Mouse (Mus musculus) limb, embryonic 13.5 days (tissue): ENCODE data around the gene Zfp446. TPM values are rescaled to one million over a fixed set of nuclear protein-coding genes. Genes with fewer than 3 reads are reported as not detected.

Experiments
- ATAC-seq: fragments of 200-750 bp; cut with Nextera tagmentation; 2 replicates; pipeline ENCODE4 v1.8.0; 2017; ENCODE audit warnings: low read depth, moderate number of reproducible peaks, moderate TSS enrichment; ENCODE audit not compliant: low FRiP score
- H3K27ac ChIP-seq: fragments of 300-500 bp; sonication (generic); 2 replicates; pipeline ENCODE4 v1.5.1; 2015; ENCODE audit warnings: inconsistent platforms, mild to moderate bottlenecking, moderate library complexity
- H3K27me3 ChIP-seq: fragments of 300-500 bp; sonication (generic); 2 replicates; pipeline ENCODE4 v1.6.1; 2015; ENCODE audit warnings: mild to moderate bottlenecking, inconsistent platforms
- H3K36me3 ChIP-seq: fragments of 300-500 bp; sonication (generic); 2 replicates; pipeline ENCODE4 v1.6.1; 2015; ENCODE audit warnings: inconsistent platforms, mild to moderate bottlenecking, moderate library complexity
- H3K4me1 ChIP-seq: fragments of 300-500 bp; sonication (generic); 2 replicates; pipeline ENCODE4 v1.6.1; 2015; ENCODE audit warnings: inconsistent platforms
- H3K4me2 ChIP-seq: fragments of 300-500 bp; sonication (generic); replicated peaks from 2 replicates; pipeline ENCODE4 v1.6.1; 2015; ENCODE audit warnings: inconsistent platforms, mild to moderate bottlenecking, moderate library complexity
- H3K4me3 ChIP-seq: fragments of 300-500 bp; sonication (generic); 2 replicates; pipeline ENCODE4 v1.5.1; 2015; ENCODE audit warnings: moderate library complexity, mild to moderate bottlenecking, inconsistent platforms
- H3K9ac ChIP-seq: fragments of 300-500 bp; sonication (generic); 2 replicates; pipeline ENCODE4 v1.6.1; 2015; ENCODE audit warnings: mild to moderate bottlenecking, inconsistent platforms
- H3K9me3 ChIP-seq: fragments of 300-500 bp; sonication (generic); 2 replicates; pipeline ENCODE4 v1.6.1; 2016; ENCODE audit warnings: inconsistent platforms
- WGBS: fragments of 180-500 bp; shearing (Covaris S2); methylation state at CpG from one replicate; pipeline ENCODE4 v1.1.7; 2015; 5-methylcytosine and 5-hydroxymethylcytosine counted together
- polyA plus RNA-seq: library from polyadenylated mRNA; unstranded; fragments of >200 nt; fragmentation: Nextera tagmentation; extraction: Ambion mirVana; gene quantifications from 2 replicates; pipeline ENCODE4 v1.2.1, GENCODE M21; 2015

Gene Zfp446
- polyA plus RNA-seq, 1 experiment from 2014 or later: 10.8 TPM

GRCm38 (mm10) chr7:13010005-13010908, 32.6 kb downstream of the Zfp446 start, which contains the start of gene Zbtb45:
TSS of gene Zbtb45 (minus strand) at chr7:13010034.
- H3K27ac ChIP-seq: peak within 1 kb of the TSS; percentile 97
- H3K36me3 ChIP-seq: peaks cover 26% of the 10 kb centered on the region
- peak within 1 kb of the TSS; percentile 91 for H3K9ac ChIP-seq
- peak within 1 kb of the TSS; percentile 67 for H3K4me3 ChIP-seq
- peak within 1 kb of the TSS; percentile 84 for H3K4me2 ChIP-seq
- peaks cover 10% of the 10 kb centered on the region for H3K27me3 ChIP-seq
- peaks cover 35% of the 10 kb centered on the region for H3K4me1 ChIP-seq
- no peaks in the 10 kb centered on the region for H3K9me3 ChIP-seq
- no peak for ATAC-seq
- WGBS: 16% methylated on average over 26 of the region's 26 CpGs

- H3K9ac ChIP-seq: no peak overlapping the region
- no peak overlapping the region for H3K27ac ChIP-seq
- no peaks in the 10 kb centered on the region for H3K9me3 ChIP-seq
- whole genome bisulfite sequencing: 63% methylated on average over 4 of the region's 4 CpGs
- no peaks in the 10 kb centered on the region for H3K36me3 ChIP-seq
- no peak overlapping the region for H3K4me2 ChIP-seq
- ATAC-seq: no peak
- H3K4me1 ChIP-seq: peaks cover 10% of the 10 kb centered on the region
- no peaks in the 10 kb centered on the region for H3K27me3 ChIP-seq
- no peak overlapping the region for H3K4me3 ChIP-seq
Measured at GRCm38 (mm10) chr7:13013671-13014070, 36.0 kb downstream of the Zfp446 start.

DNA sequence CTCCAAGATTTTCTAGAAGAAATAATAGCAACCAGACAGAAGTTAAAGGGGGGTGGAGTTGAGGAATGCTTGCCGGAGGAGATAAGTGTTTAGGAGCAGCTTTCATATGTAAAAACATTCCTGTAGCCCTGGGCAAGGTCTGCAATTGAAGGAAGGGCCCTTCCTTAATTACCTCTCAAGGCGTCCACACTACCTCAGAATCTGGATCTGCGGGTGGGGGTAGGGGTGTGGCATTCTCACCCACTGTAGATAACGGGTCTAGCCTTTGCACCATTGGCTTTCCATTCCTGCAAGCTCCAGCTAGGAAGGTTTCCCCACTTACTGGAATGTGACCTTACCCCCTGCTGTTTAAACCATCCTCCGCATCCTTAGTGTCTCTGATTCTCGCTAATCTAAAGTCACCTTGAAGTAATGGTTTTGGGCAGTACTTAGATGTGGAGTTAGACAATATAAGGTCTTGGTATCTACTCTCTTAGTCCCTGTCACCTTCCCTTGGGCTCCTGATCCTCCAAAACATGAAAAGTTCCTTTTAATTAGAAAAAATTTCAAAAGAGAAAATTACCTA, 36.7 kb downstream of the Zfp446 start:
- ATAC-seq: no peak
- 35% methylated on average over 6 of the region's 6 CpGs for WGBS
- no peak overlapping the region for H3K4me3 ChIP-seq
- H3K9ac ChIP-seq: no peak overlapping the region
- no peaks in the 10 kb centered on the region for H3K9me3 ChIP-seq
- H3K4me1 ChIP-seq: peaks cover 6% of the 10 kb centered on the region
- H3K27me3 ChIP-seq: no peaks in the 10 kb centered on the region
- no peak overlapping the region for H3K27ac ChIP-seq
- no peak overlapping the region for H3K4me2 ChIP-seq
- H3K36me3 ChIP-seq: no peaks in the 10 kb centered on the region

- Histone ChIP-seq H3K36me3 (no peaks in the 10 kb centered on the region), H3K27ac (no peak overlapping the region), H3K4me3 (no peak overlapping the region), H3K27me3 (no peaks in the 10 kb centered on the region), H3K9me3 (no peaks in the 10 kb centered on the region), H3K9ac (no peak overlapping the region), H3K4me1 (peaks cover 5% of the 10 kb centered on the region), H3K4me2 (no peak overlapping the region)
- 71% methylated on average over 1 of the region's 1 CpGs for WGBS
- ATAC-seq: no peak
Measured at GRCm38 (mm10) chr7:13015217-13015616, 37.6 kb downstream of the Zfp446 start.

- ATAC-seq: peak; percentile 71
- Histone ChIP-seq H3K36me3 (peaks cover 27% of the 10 kb centered on the region), H3K27ac (peak overlapping the region; percentile 99), H3K4me1 (peaks cover 22% of the 10 kb centered on the region), H3K4me3 (peak overlapping the region; percentile 84), H3K27me3 (no peaks in the 10 kb centered on the region), H3K4me2 (peak overlapping the region; percentile 100), H3K9ac (peak overlapping the region; percentile 74), H3K9me3 (no peaks in the 10 kb centered on the region)
- WGBS: 3% methylated on average over 30 of the region's 31 CpGs
Measured at GRCm38 (mm10) chr7:13022773-13023535, 45.3 kb downstream of the Zfp446 start.

DNA sequence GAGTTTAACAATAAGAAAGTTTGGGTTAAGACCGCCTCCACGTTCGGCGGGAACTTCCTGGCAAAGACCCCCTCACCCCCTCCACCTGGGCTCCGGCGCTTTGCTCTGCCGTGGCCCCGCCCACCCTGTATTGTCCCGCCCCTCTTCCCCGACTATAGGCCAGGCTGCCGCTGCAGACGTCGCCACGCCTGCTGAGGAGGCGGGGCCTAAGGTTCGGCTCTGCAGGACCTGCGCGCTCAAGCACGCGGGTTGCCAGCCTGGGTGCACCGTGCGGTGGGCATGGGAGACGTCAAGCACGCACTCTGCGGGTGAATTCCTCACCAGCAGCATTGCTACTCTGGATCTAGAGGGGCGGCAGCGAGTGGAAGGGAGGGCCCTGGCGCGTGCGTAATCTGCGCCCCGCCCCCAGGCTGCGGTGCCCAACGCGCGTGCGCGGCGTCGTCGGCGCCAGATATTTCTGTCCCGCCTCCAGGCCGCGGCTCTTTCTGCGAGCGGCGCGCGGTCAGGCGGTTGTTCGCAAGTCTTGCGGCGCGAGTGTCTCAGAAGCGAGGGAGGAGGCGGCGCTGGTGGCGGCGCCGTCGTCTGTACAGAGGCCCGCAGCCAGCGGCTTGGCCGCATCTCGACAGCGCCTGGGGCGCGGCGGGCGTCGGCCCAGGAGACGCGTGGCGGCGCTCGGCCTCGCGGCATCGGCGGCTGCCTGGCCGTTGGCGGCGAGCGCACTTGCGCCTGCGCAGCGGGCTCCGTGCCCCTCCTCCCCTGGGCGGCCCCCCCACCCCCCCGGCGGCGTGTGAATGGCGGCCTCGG, 46.5 kb downstream of the Zfp446 start:
- H3K27me3 ChIP-seq: no peaks in the 10 kb centered on the region
- no peaks in the 10 kb centered on the region for H3K9me3 ChIP-seq
- H3K27ac ChIP-seq: peak overlapping the region; percentile 99
- under 1% methylated on average over 67 of the region's 95 CpGs for WGBS
- peak overlapping the region; percentile 84 for H3K4me3 ChIP-seq
- peaks cover 22% of the 10 kb centered on the region for H3K4me1 ChIP-seq
- peaks cover 38% of the 10 kb centered on the region for H3K36me3 ChIP-seq
- peak overlapping the region; percentile 98 for H3K9ac ChIP-seq
- peak overlapping the region; percentile 100 for H3K4me2 ChIP-seq
- peak; percentile 88 for ATAC-seq

GRCm38 (mm10) chr7:13024805-13025204, 47.2 kb downstream of the Zfp446 start:
- H3K27ac ChIP-seq: peak overlapping the region; percentile 99
- peak overlapping the region; percentile 100 for H3K4me2 ChIP-seq
- H3K27me3 ChIP-seq: no peaks in the 10 kb centered on the region
- WGBS: under 1% methylated on average over 37 of the region's 44 CpGs
- no peaks in the 10 kb centered on the region for H3K9me3 ChIP-seq
- peaks cover 45% of the 10 kb centered on the region for H3K36me3 ChIP-seq
- H3K9ac ChIP-seq: peak overlapping the region; percentile 98
- ATAC-seq: peak; percentile 58
- peak overlapping the region; percentile 84 for H3K4me3 ChIP-seq
- H3K4me1 ChIP-seq: peaks cover 22% of the 10 kb centered on the region

GRCm38 (mm10) chr7:13025511-13026112, 48.0 kb downstream of the Zfp446 start:
- Histone ChIP-seq H3K27ac (peak overlapping the region; percentile 99; the same call in 1 of the 2 replicates), H3K9ac (peak overlapping the region; percentile 98), H3K4me1 (peaks cover 22% of the 10 kb centered on the region), H3K36me3 (peaks cover 53% of the 10 kb centered on the region), H3K4me2 (peak overlapping the region; percentile 100), H3K9me3 (no peaks in the 10 kb centered on the region), H3K27me3 (no peaks in the 10 kb centered on the region), H3K4me3 (peak overlapping the region; percentile 84)
- no peak for ATAC-seq
- 34% methylated on average over 4 of the region's 4 CpGs for WGBS

GRCm38 (mm10) chr7:13028986-13029385, 51.3 kb downstream of the Zfp446 start:
- no peaks in the 10 kb centered on the region for H3K27me3 ChIP-seq
- H3K27ac ChIP-seq: no peak overlapping the region; the same call in 1 of the 2 replicates
- H3K4me3 ChIP-seq: no peak overlapping the region
- ATAC-seq: no peak
- H3K4me1 ChIP-seq: peaks cover 32% of the 10 kb centered on the region
- H3K9me3 ChIP-seq: no peaks in the 10 kb centered on the region
- H3K36me3 ChIP-seq: peaks cover 83% of the 10 kb centered on the region
- H3K4me2 ChIP-seq: no peak overlapping the region
- H3K9ac ChIP-seq: no peak overlapping the region
- 91% methylated on average over 4 of the region's 4 CpGs for WGBS

GRCm38 (mm10) chr7:13031069-13031468, 53.4 kb downstream of the Zfp446 start:
- H3K4me1 ChIP-seq: peaks cover 40% of the 10 kb centered on the region
- H3K27ac ChIP-seq: no peak overlapping the region
- H3K27me3 ChIP-seq: no peaks in the 10 kb centered on the region
- peaks cover 87% of the 10 kb centered on the region for H3K36me3 ChIP-seq
- no peak overlapping the region for H3K4me3 ChIP-seq
- H3K9ac ChIP-seq: no peak overlapping the region
- no peak for ATAC-seq
- WGBS: 73% methylated on average over 5 of the region's 5 CpGs
- no peak overlapping the region for H3K4me2 ChIP-seq
- H3K9me3 ChIP-seq: no peaks in the 10 kb centered on the region

GRCm38 (mm10) chr7:13031983-13032382, 54.3 kb downstream of the Zfp446 start:
- Histone ChIP-seq H3K36me3 (peaks cover 83% of the 10 kb centered on the region), H3K27me3 (no peaks in the 10 kb centered on the region), H3K27ac (no peak overlapping the region), H3K4me3 (no peak overlapping the region), H3K4me1 (peaks cover 40% of the 10 kb centered on the region), H3K9ac (no peak overlapping the region; the same call in 1 of the 2 replicates), H3K9me3 (no peaks in the 10 kb centered on the region), H3K4me2 (no peak overlapping the region)
- ATAC-seq: no peak
- WGBS: 82% methylated on average over 2 of the region's 2 CpGs
